ENCODE assay signal across 13 mouse cellular contexts in genomic region chr4:135948142-135948541, GRCm38 (mm10). TPM values are rescaled to one million over a fixed set of nuclear protein-coding genes. Genes with fewer than 3 reads are reported as not detected.
DNase-seq lines count a peak whose midpoint lies in the region; ATAC-seq and TF ChIP-seq lines count a peak whose summit lies in the region.
"Had no signal": no experiment of that assay in that cellular context is flagged by ENCODE, and none has a peak within 500 bp of the region (broad histone marks: within the 10 kb centered on the region; RNA-seq: fewer than 3 reads in every experiment).

No protein-coding gene starts in this region.

- H3K9ac ChIP-seq in hindbrain, embryonic 15.5 days = no peak overlapping the region
- H3K9ac ChIP-seq in hindbrain, embryonic 12.5 days = no peak overlapping the region
- H3K9ac ChIP-seq in intestine, embryonic 15.5 days = no peak overlapping the region
- H3K9ac ChIP-seq: heart, embryonic 12.5 days; midbrain, embryonic 15.5 days had no signal

- no peak for TF ChIP-seq CTCF in cerebellum, adult 2 months (IDR thresholded peaks at IDR 0.05; ENCODE audit: borderline replicate concordance, insufficient read depth, low read depth, low read length)

- 0 out of 2 replicates have a peak overlapping the region, but pooled peaks have one; percentile 84 for H3K4me2 ChIP-seq in hindbrain, embryonic 15.5 days
- no peak overlapping the region for H3K4me2 ChIP-seq in hindbrain, embryonic 12.5 days (replicated peaks)
- peak overlapping the region; percentile 77 for H3K4me2 ChIP-seq in intestine, embryonic 15.5 days (replicated peaks)
- H3K4me2 ChIP-seq: heart, embryonic 12.5 days had no signal

- DNase-seq in cerebellum, adult 2 months = no peak
- DNase-seq in cerebellum, postnatal 36 days = no peak
- no peak for DNase-seq in right cerebral cortex, postnatal 10 days (ENCODE audit: low spot score in 2 of 2)
- DNase-seq in kidney, adult 11 months = no peak
- DNase-seq: kidney, postnatal 4 days had no signal

- H3K36me3 ChIP-seq in hindbrain, embryonic 15.5 days = peaks cover 16% of the 10 kb centered on the region
- H3K36me3 ChIP-seq in hindbrain, embryonic 12.5 days = peaks cover 21% of the 10 kb centered on the region
- H3K36me3 ChIP-seq in intestine, embryonic 15.5 days = peaks cover 12% of the 10 kb centered on the region

- WGBS in cerebellum, adult 2 months = 80% methylated on average over 8 of the region's 8 CpGs
- 95% methylated on average over 8 of the region's 8 CpGs for WGBS in hindbrain, embryonic 15.5 days
- 94% methylated on average over 8 of the region's 8 CpGs for WGBS in hindbrain, embryonic 12.5 days
- WGBS in intestine, embryonic 15.5 days = 85% methylated on average over 8 of the region's 8 CpGs

- no peak for ATAC-seq in hindbrain, embryonic 15.5 days (ENCODE audit: low FRiP score, low read depth)
- no peak for ATAC-seq in hindbrain, embryonic 12.5 days (ENCODE audit: low FRiP score)
- no peak for ATAC-seq in intestine, embryonic 15.5 days
- ATAC-seq in monocyte, adult 5-6 weeks (replicated peaks; ENCODE audit: insufficient number of reproducible peaks, low FRiP score, low TSS enrichment, poor library complexity, severe bottlenecking) = 0 out of 2 replicates have a peak, but pooled peaks have one; percentile 36
- ATAC-seq: inflammation-experienced regulatory T-cells, adult 6 months; lung, postnatal 0 days; midbrain, embryonic 15.5 days had no signal

- H3K27ac ChIP-seq in cerebellum, adult 2 months (ENCODE audit: insufficient read depth, low read length) = peak overlapping the region; percentile 61
- no peak overlapping the region for H3K27ac ChIP-seq in hindbrain, embryonic 15.5 days (replicated peaks)
- no peak overlapping the region for H3K27ac ChIP-seq in hindbrain, embryonic 12.5 days
- H3K27ac ChIP-seq in intestine, embryonic 15.5 days = peak overlapping the region; percentile 7; the same call in 1 of the 2 replicates
- H3K27ac ChIP-seq: midbrain, embryonic 15.5 days had no signal

- H3K4me3 ChIP-seq in cerebellum, adult 2 months (replicated peaks; ENCODE audit: insufficient read depth, low read depth, low read length) = peak overlapping the region; percentile 55
- no peak overlapping the region for H3K4me3 ChIP-seq in hindbrain, embryonic 15.5 days
- H3K4me3 ChIP-seq in hindbrain, embryonic 12.5 days = no peak overlapping the region
- no peak overlapping the region for H3K4me3 ChIP-seq in intestine, embryonic 15.5 days (replicated peaks)
- H3K4me3 ChIP-seq: heart, embryonic 12.5 days had no signal

- H3K9me3 ChIP-seq in hindbrain, embryonic 15.5 days = no peaks in the 10 kb centered on the region
- no peaks in the 10 kb centered on the region for H3K9me3 ChIP-seq in hindbrain, embryonic 12.5 days (replicated peaks)
- no peaks in the 10 kb centered on the region for H3K9me3 ChIP-seq in intestine, embryonic 15.5 days
- H3K9me3 ChIP-seq: midbrain, embryonic 15.5 days had no signal

- H3K27me3 ChIP-seq in cerebellum, adult 2 months (ENCODE audit: control insufficient read depth, insufficient read depth, low read length) = no peaks in the 10 kb centered on the region
- no peaks in the 10 kb centered on the region for H3K27me3 ChIP-seq in hindbrain, embryonic 15.5 days
- H3K27me3 ChIP-seq in hindbrain, embryonic 12.5 days = no peaks in the 10 kb centered on the region
- H3K27me3 ChIP-seq in intestine, embryonic 15.5 days (replicated peaks) = no peaks in the 10 kb centered on the region
- H3K27me3 ChIP-seq: heart, embryonic 12.5 days; midbrain, embryonic 15.5 days had no signal

- peaks cover 22% of the 10 kb centered on the region for H3K4me1 ChIP-seq in cerebellum, adult 2 months (ENCODE audit: control insufficient read depth, insufficient read depth, low read length)
- H3K4me1 ChIP-seq in hindbrain, embryonic 15.5 days (replicated peaks) = peaks cover 24% of the 10 kb centered on the region
- peaks cover 9% of the 10 kb centered on the region for H3K4me1 ChIP-seq in hindbrain, embryonic 12.5 days
- peaks cover 7% of the 10 kb centered on the region for H3K4me1 ChIP-seq in intestine, embryonic 15.5 days (replicated peaks)

- TF ChIP-seq POLR2A in cerebellum, adult 2 months (IDR thresholded peaks at IDR 0.05; ENCODE audit: borderline replicate concordance, insufficient read depth, low read length) = no peak

RNA-seq across cellular contexts. Expression of gene Hmgcl, which starts 1.9 kb away (rescaled TPM):
- polyA plus RNA-seq in cerebellum, adult 2 months (2012; rRNA removed) = 86.9 and 98.7 TPM in 2 replicates
- polyA plus RNA-seq in hindbrain, embryonic 15.5 days (2015; fragmentation: Nextera tagmentation; extraction: Ambion mirVana) = 58.9 and 61.5 TPM in 2 replicates
- 55.6 and 60.2 TPM in 2 replicates for polyA plus RNA-seq in hindbrain, embryonic 12.5 days (2016; fragmentation: Nextera tagmentation; extraction: Ambion mirVana)
- polyA plus RNA-seq in intestine, embryonic 15.5 days (2015; fragmentation: Nextera tagmentation; extraction: Ambion mirVana) = 105 and 113 TPM in 2 replicates
- 56.8 to 67.9 TPM (median 60.9 TPM) in 3 replicates for total RNA-seq in monocyte, adult 5-6 weeks (2017)

RNA-seq across cellular contexts. Expression of gene Gale, which starts 15.4 kb away (rescaled TPM):
- polyA plus RNA-seq in cerebellum, adult 2 months (2012; rRNA removed) = 39.6 and 42.9 TPM in 2 replicates
- polyA plus RNA-seq in hindbrain, embryonic 15.5 days (2015; fragmentation: Nextera tagmentation; extraction: Ambion mirVana) = 43.8 and 48.1 TPM in 2 replicates
- 35.3 and 35.5 TPM in 2 replicates for polyA plus RNA-seq in hindbrain, embryonic 12.5 days (2016; fragmentation: Nextera tagmentation; extraction: Ambion mirVana)
- 82.5 and 108 TPM in 2 replicates for polyA plus RNA-seq in intestine, embryonic 15.5 days (2015; fragmentation: Nextera tagmentation; extraction: Ambion mirVana)
- 1.5 to 3.7 TPM (median 2.7 TPM) in 3 replicates for total RNA-seq in monocyte, adult 5-6 weeks (2017)

RNA-seq across cellular contexts. Expression of gene Lypla2, which starts 24.3 kb away (rescaled TPM):
- polyA plus RNA-seq in cerebellum, adult 2 months (2012; rRNA removed) = 123 and 127 TPM in 2 replicates
- 200 and 214 TPM in 2 replicates for polyA plus RNA-seq in hindbrain, embryonic 15.5 days (2015; fragmentation: Nextera tagmentation; extraction: Ambion mirVana)
- polyA plus RNA-seq in hindbrain, embryonic 12.5 days (2016; fragmentation: Nextera tagmentation; extraction: Ambion mirVana) = 153 and 167 TPM in 2 replicates
- polyA plus RNA-seq in intestine, embryonic 15.5 days (2015; fragmentation: Nextera tagmentation; extraction: Ambion mirVana) = 99.4 and 108 TPM in 2 replicates
- 28.2 to 39.4 TPM (median 36.0 TPM) in 3 replicates for total RNA-seq in monocyte, adult 5-6 weeks (2017)

RNA-seq across cellular contexts. Expression of gene Fuca1, which starts 27.6 kb away (rescaled TPM):
- 46.5 and 47.9 TPM in 2 replicates for polyA plus RNA-seq in cerebellum, adult 2 months (2012; rRNA removed)
- 63.5 and 72.8 TPM in 2 replicates for polyA plus RNA-seq in hindbrain, embryonic 15.5 days (2015; fragmentation: Nextera tagmentation; extraction: Ambion mirVana)
- 50.2 and 54.1 TPM in 2 replicates for polyA plus RNA-seq in hindbrain, embryonic 12.5 days (2016; fragmentation: Nextera tagmentation; extraction: Ambion mirVana)
- 134 and 154 TPM in 2 replicates for polyA plus RNA-seq in intestine, embryonic 15.5 days (2015; fragmentation: Nextera tagmentation; extraction: Ambion mirVana)
- total RNA-seq in monocyte, adult 5-6 weeks (2017) = 180 to 259 TPM (median 226 TPM) in 3 replicates

RNA-seq across cellular contexts. Expression of gene Pithd1, which starts 38.9 kb away (rescaled TPM):
- 127 and 130 TPM in 2 replicates for polyA plus RNA-seq in cerebellum, adult 2 months (2012; rRNA removed)
- polyA plus RNA-seq in hindbrain, embryonic 15.5 days (2015; fragmentation: Nextera tagmentation; extraction: Ambion mirVana) = 63.6 and 66.4 TPM in 2 replicates
- 58.3 and 59.8 TPM in 2 replicates for polyA plus RNA-seq in hindbrain, embryonic 12.5 days (2016; fragmentation: Nextera tagmentation; extraction: Ambion mirVana)
- 51.6 TPM in 2 replicates for polyA plus RNA-seq in intestine, embryonic 15.5 days (2015; fragmentation: Nextera tagmentation; extraction: Ambion mirVana)
- 33.5 to 49.4 TPM (median 35.4 TPM) in 3 replicates for total RNA-seq in monocyte, adult 5-6 weeks (2017)

Comparison
In these comparisons a context has a peak if more than half of its experiments do, and no peak if none do; other contexts are left out.
1. H3K27ac ChIP-seq: peak in cerebellum, adult 2 months (single experiment) and intestine, embryonic 15.5 days (single experiment); none in hindbrain, embryonic 15.5 days (single experiment) and hindbrain, embryonic 12.5 days (single experiment).